In the genomic region with DNA sequence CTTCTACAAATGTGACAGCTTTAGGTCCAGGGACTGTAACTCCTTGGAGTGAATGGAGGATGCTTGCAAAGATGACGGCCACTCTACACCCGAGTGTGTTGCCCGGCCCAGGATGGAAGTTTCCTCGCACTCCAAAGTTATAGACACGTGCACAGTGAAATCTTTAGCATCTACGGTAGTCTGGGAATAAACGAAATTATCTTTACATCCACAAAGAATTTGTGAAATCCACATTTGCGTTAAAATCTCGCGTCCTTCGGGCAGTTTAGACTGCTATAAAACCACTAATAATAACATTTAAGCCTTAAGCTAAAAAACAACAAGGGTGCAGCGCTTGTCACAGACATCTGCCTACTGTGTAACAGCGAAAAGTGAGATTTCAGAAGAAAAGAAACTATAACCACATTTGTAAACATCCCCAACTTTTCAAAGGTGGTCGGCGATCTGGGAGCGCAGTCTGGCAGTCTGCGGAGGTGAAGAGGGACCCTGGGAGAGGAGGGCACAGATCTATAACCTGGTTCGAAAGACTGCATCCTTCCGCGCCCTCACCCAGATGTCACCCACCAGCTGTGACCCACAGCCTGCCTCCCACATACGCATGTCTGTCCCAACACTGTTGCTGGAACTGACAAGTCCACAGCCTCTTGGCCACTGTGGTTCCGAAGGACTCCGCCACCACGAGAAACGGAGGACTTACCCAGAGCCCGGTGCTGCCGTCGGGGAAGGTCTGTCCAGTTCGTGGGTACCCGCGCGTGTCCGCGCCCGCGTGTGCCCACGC, we compare ENCODE assay signal across 8 mouse cellular contexts. TPM values are rescaled to one million over a fixed set of nuclear protein-coding genes. Genes with fewer than 3 reads are reported as not detected.
A peak's percentile ranks its signal among the peaks of the same experiment; 100 is the strongest.
DNase-seq lines count a peak whose midpoint lies in the region; ATAC-seq and TF ChIP-seq lines count a peak whose summit lies in the region.

No protein-coding gene starts in this region.

- 11% methylated on average over 37 of the region's 37 CpGs for WGBS in lung, embryonic 15.5 days
- WGBS in forebrain, embryonic 12.5 days: 14% methylated on average over 37 of the region's 37 CpGs
- 5% methylated on average over 37 of the region's 37 CpGs for WGBS in limb, embryonic 13.5 days
- WGBS in stomach, embryonic 15.5 days: 13% methylated on average over 37 of the region's 37 CpGs
- WGBS in lung, adult 2 months: 12% methylated on average over 37 of the region's 37 CpGs

- no peaks in the 10 kb centered on the region for H3K36me3 ChIP-seq in lung, embryonic 15.5 days
- no peaks in the 10 kb centered on the region for H3K36me3 ChIP-seq in forebrain, embryonic 12.5 days (replicated peaks)
- no peaks in the 10 kb centered on the region for H3K36me3 ChIP-seq in limb, embryonic 13.5 days
- no peaks in the 10 kb centered on the region for H3K36me3 ChIP-seq in stomach, embryonic 15.5 days

- no peak overlapping the region for H3K27ac ChIP-seq in lung, embryonic 15.5 days
- H3K27ac ChIP-seq in forebrain, embryonic 12.5 days: no peak overlapping the region
- peak overlapping the region; percentile 94 for H3K27ac ChIP-seq in limb, embryonic 13.5 days
- H3K27ac ChIP-seq in stomach, embryonic 15.5 days: no peak overlapping the region

- H3K9me3 ChIP-seq in lung, embryonic 15.5 days: no peaks in the 10 kb centered on the region
- no peaks in the 10 kb centered on the region for H3K9me3 ChIP-seq in forebrain, embryonic 12.5 days
- H3K9me3 ChIP-seq in limb, embryonic 13.5 days: no peaks in the 10 kb centered on the region
- no peaks in the 10 kb centered on the region for H3K9me3 ChIP-seq in stomach, embryonic 15.5 days

- no peak for ATAC-seq in lung, embryonic 15.5 days (ENCODE audit: borderline replicate concordance, extremely low read depth, low FRiP score, low TSS enrichment)
- 0 out of 2 replicates have a peak, but pooled peaks have one; percentile 27 for ATAC-seq in forebrain, embryonic 12.5 days (ENCODE audit: low FRiP score)
- peak; percentile 20 for ATAC-seq in limb, embryonic 13.5 days (ENCODE audit: low FRiP score, low read depth)
- ATAC-seq in stomach, embryonic 15.5 days (ENCODE audit: insufficient read depth, low FRiP score, low read depth): no peak

- peaks cover 33% of the 10 kb centered on the region for H3K27me3 ChIP-seq in lung, embryonic 15.5 days
- H3K27me3 ChIP-seq in forebrain, embryonic 12.5 days: peaks cover 43% of the 10 kb centered on the region
- H3K27me3 ChIP-seq in limb, embryonic 13.5 days: peaks cover 14% of the 10 kb centered on the region
- peaks cover 26% of the 10 kb centered on the region for H3K27me3 ChIP-seq in stomach, embryonic 15.5 days (replicated peaks)

- TF ChIP-seq CTCF in lung, adult 2 months (IDR thresholded peaks at IDR 0.05; ENCODE audit: insufficient read depth, low read length): no peak

- no peak for DNase-seq in lung, adult 18-20 months
- DNase-seq in left cerebral cortex, postnatal 25 days (ENCODE audit: low spot score in 2 of 2): no peak
- DNase-seq in testis, postnatal 10 days (ENCODE audit: low spot score): no peak
- DNase-seq in lung, adult 2 months: no peak

- peaks cover 18% of the 10 kb centered on the region for H3K4me1 ChIP-seq in lung, embryonic 15.5 days
- peaks cover 21% of the 10 kb centered on the region for H3K4me1 ChIP-seq in forebrain, embryonic 12.5 days
- H3K4me1 ChIP-seq in limb, embryonic 13.5 days: peaks cover 77% of the 10 kb centered on the region
- peaks cover 15% of the 10 kb centered on the region; the same call in 1 of the 2 replicates for H3K4me1 ChIP-seq in stomach, embryonic 15.5 days
- peaks cover 7% of the 10 kb centered on the region; the same call in 1 of the 2 replicates for H3K4me1 ChIP-seq in lung, adult 2 months (ENCODE audit: control insufficient read depth, insufficient read depth, low read length)

- peak overlapping the region; percentile 78 for H3K4me2 ChIP-seq in lung, embryonic 15.5 days
- peak overlapping the region; percentile 94 for H3K4me2 ChIP-seq in forebrain, embryonic 12.5 days
- H3K4me2 ChIP-seq in limb, embryonic 13.5 days (replicated peaks): peak overlapping the region; percentile 76
- H3K4me2 ChIP-seq in stomach, embryonic 15.5 days: peak overlapping the region; percentile 92

- H3K4me3 ChIP-seq in lung, embryonic 15.5 days: peak overlapping the region; percentile 42
- H3K4me3 ChIP-seq in forebrain, embryonic 12.5 days (replicated peaks): peak overlapping the region; percentile 53
- H3K4me3 ChIP-seq in limb, embryonic 13.5 days: peak overlapping the region; percentile 55
- H3K4me3 ChIP-seq in stomach, embryonic 15.5 days (replicated peaks): peak overlapping the region; percentile 43
- H3K4me3 ChIP-seq in lung, adult 2 months (replicated peaks; ENCODE audit: extremely low read depth, low read depth, low read length): no peak overlapping the region

- no peak for TF ChIP-seq POLR2A in lung, adult 2 months (IDR thresholded peaks at IDR 0.05; ENCODE audit: borderline replicate concordance, extremely low read depth, low read depth, low read length)

- intact Hi-C loops in left cerebral cortex, postnatal 25 days (cut with DNase I): no loop called here

- peak overlapping the region; percentile 15 for H3K9ac ChIP-seq in lung, embryonic 15.5 days
- H3K9ac ChIP-seq in forebrain, embryonic 12.5 days: peak overlapping the region; percentile 55
- H3K9ac ChIP-seq in limb, embryonic 13.5 days: peak overlapping the region; percentile 73
- no peak overlapping the region for H3K9ac ChIP-seq in stomach, embryonic 15.5 days

RNA-seq across cellular contexts. Expression of gene Erg, which starts 1.5 kb away (rescaled TPM):
- 10.3 and 12.2 TPM in 2 replicates for polyA plus RNA-seq in lung, embryonic 15.5 days (2015; fragmentation: Nextera tagmentation; extraction: Ambion mirVana)
- 2.5 and 3.4 TPM in 2 replicates for polyA plus RNA-seq in forebrain, embryonic 12.5 days (2016; fragmentation: Nextera tagmentation; extraction: Ambion mirVana)
- 27.7 and 33.0 TPM in 2 replicates for polyA plus RNA-seq in limb, embryonic 13.5 days (2015; fragmentation: Nextera tagmentation; extraction: Ambion mirVana)
- 4.6 and 6.0 TPM in 2 replicates for polyA plus RNA-seq in stomach, embryonic 15.5 days (2015; fragmentation: Nextera tagmentation; extraction: Ambion mirVana)
- 1 to 10 TPM; 4.2 to 6.4 TPM for total RNA-seq in left cerebral cortex, postnatal 25 days (2021)
- polyA plus RNA-seq in lung, adult 2 months (2012; rRNA removed): 77.8 and 82.7 TPM in 2 replicates

Comparison
In these comparisons a context has a peak if more than half of its experiments do, and no peak if none do; other contexts are left out.
1. ATAC-seq: peak in forebrain, embryonic 12.5 days (single experiment) and limb, embryonic 13.5 days (single experiment); none in lung, embryonic 15.5 days (single experiment) and stomach, embryonic 15.5 days (single experiment).
2. Peak in every context shown above with its lines, with median percentiles within 50 percentile points of each other: H3K4me2 ChIP-seq.